Mouse (Mus musculus) splenic B cell, adult 2 months (primary cell): Measurements from ENCODE around the gene Invs.
A peak's percentile ranks its signal among the peaks of the same experiment; 100 is the strongest.

Experiments used
- DNase-seq: peaks from one replicate; pipeline ENCODE4 v3.0.0-alpha.2; 2011; ENCODE audit warnings: low read depth, low spot score
- H3K27me3 ChIP-seq: 2 replicates; pipeline ENCODE4 v1.6.1; 2012; ENCODE audit warnings: mild to moderate bottlenecking, low read length, moderate library complexity, mixed read lengths; ENCODE audit not compliant: control insufficient read depth, poor library complexity, insufficient read depth, severe bottlenecking
- H3K36me3 ChIP-seq: 2 replicates; pipeline ENCODE4 v1.6.1; 2012; ENCODE audit warnings: mild to moderate bottlenecking, low read length, moderate library complexity, mixed read lengths; ENCODE audit not compliant: control insufficient read depth, poor library complexity, insufficient read depth, severe bottlenecking

Gene Invs

DNA sequence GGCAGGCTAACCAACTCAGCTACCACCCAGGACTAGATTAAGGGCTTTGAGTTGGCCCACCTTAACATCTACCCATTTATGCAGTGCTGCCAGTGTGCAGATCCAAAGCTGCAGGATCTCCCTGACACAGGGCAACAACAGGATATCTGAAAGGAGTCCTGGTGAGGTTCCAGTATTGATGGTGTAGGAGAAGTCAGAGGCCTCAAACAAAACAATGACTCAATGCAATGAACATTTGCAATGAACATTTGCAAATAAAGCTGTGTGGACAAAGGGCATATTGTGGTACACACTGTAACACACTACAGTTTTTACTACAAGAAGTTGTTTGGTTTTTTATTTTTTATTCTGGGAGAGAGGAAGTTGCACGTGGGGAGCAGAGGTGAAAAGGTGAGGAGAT lies 181.5 kb downstream of the Invs start:
- DNase-seq, result no peak
- H3K27me3 ChIP-seq, result no peaks in the 10 kb centered on the region
- peaks cover 6% of the 10 kb centered on the region; the same call in 1 of the 2 replicates for H3K36me3 ChIP-seq

DNA sequence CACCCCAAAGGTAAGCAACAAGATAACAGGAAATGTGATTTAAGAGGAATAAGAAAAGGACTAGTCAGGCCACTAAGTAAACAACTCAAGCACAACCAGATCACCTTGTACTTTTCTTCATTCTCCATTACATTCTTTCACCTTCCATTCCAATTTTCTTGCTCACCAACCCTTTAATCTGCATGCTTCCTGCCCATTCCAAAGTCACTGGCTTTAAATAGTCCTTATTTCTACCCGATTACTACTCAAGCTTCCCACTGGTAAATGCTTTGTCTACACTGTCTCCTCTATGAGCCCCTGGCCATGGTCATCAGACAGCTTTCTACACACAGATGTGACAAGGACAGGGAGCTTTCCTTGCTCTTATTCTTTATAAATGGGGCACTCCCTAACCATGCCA lies 191.4 kb downstream of the Invs start:
- DNase-seq, result no peak
- H3K27me3 ChIP-seq, result no peaks in the 10 kb centered on the region
- peaks cover 9% of the 10 kb centered on the region for H3K36me3 ChIP-seq

DNA sequence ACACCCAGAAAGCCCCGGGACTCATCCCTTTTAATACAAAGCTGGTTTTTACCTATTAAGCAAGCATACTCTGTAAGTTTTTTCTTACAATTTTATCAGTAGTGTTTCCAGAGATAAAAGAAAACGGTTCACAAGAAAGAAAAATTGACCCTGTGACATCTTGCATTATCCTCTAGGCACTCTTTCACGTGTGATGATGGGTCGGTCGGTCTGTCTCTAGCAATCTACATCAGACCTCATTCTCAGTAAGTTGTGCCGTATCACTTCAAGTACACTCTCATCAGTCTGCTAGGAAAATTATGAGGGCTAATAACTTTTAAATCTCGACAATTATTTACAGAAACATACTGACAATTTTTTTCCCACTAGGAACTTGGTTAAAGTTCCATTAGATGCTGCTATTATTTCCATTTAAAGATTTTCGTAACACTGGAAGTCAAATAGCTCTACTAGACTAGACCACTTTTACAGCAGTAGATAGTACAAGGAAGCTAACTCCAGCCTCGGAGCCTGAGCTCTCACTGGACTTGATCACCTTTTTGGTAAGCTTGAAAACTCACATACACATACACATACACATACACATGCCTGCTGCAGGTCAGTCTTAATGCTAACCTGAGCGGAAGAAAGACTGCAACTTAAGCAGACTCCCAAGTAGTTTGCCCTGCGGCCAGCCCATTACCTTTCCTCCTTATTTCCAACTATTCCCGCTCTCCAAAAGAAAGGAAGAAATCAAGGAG lies 192.7 kb downstream of the Invs start:
- no peaks in the 10 kb centered on the region for H3K27me3 ChIP-seq
- peaks cover 6% of the 10 kb centered on the region; the same call in 1 of the 2 replicates for H3K36me3 ChIP-seq
- DNase-seq, result peak; percentile 20

DNA sequence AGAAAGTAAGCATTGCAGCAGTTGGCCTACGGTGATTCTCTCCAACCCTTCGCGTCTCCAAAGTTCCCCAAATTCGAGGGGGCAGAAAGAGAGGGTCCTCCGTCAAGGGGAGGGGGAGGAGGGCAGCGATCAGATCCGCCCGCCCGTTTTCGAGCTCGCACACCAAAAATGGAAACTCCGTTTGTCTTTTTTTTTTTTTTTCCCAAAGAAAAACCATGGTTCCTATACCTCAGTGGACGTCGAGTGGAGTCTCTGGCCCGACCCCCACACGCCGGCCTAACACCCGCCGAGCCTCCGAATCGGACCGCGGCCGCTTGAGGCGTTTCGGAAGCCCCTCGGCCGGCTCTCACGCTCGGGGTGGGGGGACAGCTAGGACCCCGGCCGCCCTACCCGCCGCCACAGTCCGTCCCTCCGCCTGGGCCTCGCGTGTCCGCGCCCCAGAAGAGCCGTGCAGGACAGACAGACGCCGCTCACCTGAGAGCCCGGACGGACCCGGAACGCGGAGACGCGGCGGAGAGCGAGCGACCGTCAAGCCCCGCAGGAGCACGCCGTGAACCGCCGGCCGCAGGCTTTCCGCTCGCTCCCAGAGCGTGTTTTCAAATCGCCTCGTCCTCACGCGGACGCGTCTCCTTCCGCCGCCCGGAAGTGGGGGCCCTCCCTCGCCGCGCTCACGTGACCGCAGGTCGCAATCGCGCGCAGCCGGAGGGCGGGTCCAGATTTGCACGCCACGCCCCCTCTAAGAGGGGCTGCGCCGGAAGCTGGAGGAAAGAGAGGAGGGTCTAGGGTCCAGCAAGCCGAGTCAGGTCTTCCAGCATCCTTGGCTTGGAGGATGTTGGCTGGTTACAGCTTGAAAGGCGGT lies 193.5 kb downstream of the Invs start, which contains the start of gene Tex10:
TSS of gene Tex10 (minus strand) at position 668 of the 859 bp plus-strand sequence.
- peaks cover 3% of the 10 kb centered on the region; the same call in 1 of the 2 replicates for H3K36me3 ChIP-seq
- peak; percentile 93 for DNase-seq
- H3K27me3 ChIP-seq, result no peaks in the 10 kb centered on the region

DNA sequence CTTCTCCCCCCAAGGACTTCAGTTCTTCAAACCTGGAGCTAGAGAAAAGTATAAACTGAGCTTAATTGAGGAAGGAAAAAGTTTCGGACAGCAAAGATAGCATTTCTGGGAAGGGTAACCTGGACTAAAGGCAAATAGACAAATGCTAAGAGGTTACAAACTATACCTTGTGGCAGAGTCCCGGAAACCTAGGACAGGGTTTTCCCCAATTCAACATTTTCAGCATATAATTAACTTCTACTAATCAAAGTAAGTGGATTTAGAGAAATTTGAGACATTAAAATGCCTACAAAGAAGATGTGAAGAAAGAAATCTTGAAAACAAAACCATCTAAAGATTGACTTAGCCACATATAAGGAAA lies 194.1 kb downstream of the Invs start:
- H3K27me3 ChIP-seq, result no peaks in the 10 kb centered on the region
- no peak for DNase-seq

GRCm38 (mm10) chr4:48481287-48481686 lies 201.7 kb downstream of the Invs start:
- no peaks in the 10 kb centered on the region for H3K36me3 ChIP-seq
- H3K27me3 ChIP-seq, result no peaks in the 10 kb centered on the region
- peak; percentile 50 for DNase-seq

More for the DNA sequence above, 194.1 kb downstream of the Invs start:
- peaks cover 1% of the 10 kb centered on the region; the same call in 1 of the 2 replicates for H3K36me3 ChIP-seq
